Mouse (Mus musculus): ENCODE measurements at regions not wholly inside any gene's neighbourhood (a gene's known extent, or its start where the extent isn't known, plus 50 kb on each side); places are given as distances from the start of the nearest gene placed in this dataset.

GRCm38 (mm10) chr10:93398531-93399320 lies 54.5 kb upstream of the Lta4h start:
- no peak for ATAC-seq (replicated peaks in 1 of 2; ENCODE audit: insufficient read depth in 1 of 2, low FRiP score in 2 of 2, low TSS enrichment in 1 of 2, low read depth in 1 of 2, poor library complexity in 2 of 2, severe bottlenecking in 2 of 2)

GRCm38 (mm10) chr10:93402689-93403509 lies 50.3 kb upstream of the Lta4h start:
- ATAC-seq (replicated peaks in 1 of 2; ENCODE audit: insufficient read depth in 1 of 2, low FRiP score in 2 of 2, low TSS enrichment in 1 of 2, low read depth in 1 of 2, poor library complexity in 2 of 2, severe bottlenecking in 2 of 2): peak; percentile 76 to 85
